Mouse (Mus musculus) myocyte (in vitro differentiated cells): ENCODE measurements around the gene Ak2. TPM values are rescaled to one million over a fixed set of nuclear protein-coding genes. Genes with fewer than 3 reads are reported as not detected.

Experiments used
- H3K27me3 ChIP-seq: one replicate; pipeline ENCODE4 v1.6.1; 2011; ENCODE audit not compliant: control insufficient read depth, insufficient read depth, insufficient read length
- H3K36me3 ChIP-seq: one replicate; pipeline ENCODE4 v1.6.1; 2011; ENCODE audit not compliant: control insufficient read depth, insufficient read depth
- H3K4me2 ChIP-seq: one replicate; pipeline ENCODE4 v1.6.1; 2011; ENCODE audit warnings: low read depth, control low read depth
- H3K4me3 ChIP-seq: one replicate; pipeline ENCODE4 v1.5.1; 2011; ENCODE audit warnings: mild to moderate bottlenecking, control low read depth, moderate library complexity
- H3K79me2 ChIP-seq: one replicate; pipeline ENCODE4 v1.6.1; 2011; ENCODE audit not compliant: control insufficient read depth, insufficient read depth
- H3ac ChIP-seq: one replicate; pipeline ENCODE4 v1.6.1; 2011; ENCODE audit not compliant: control insufficient read depth, insufficient read length
- CEBPB ChIP-seq: IDR thresholded peaks from 2 replicates; pipeline ENCODE4 v1.6.1; 2011; ENCODE audit warnings: mild to moderate bottlenecking, moderate library complexity; ENCODE audit not compliant: poor library complexity, insufficient read depth, severe bottlenecking
- E2F4 ChIP-seq: IDR thresholded peaks from one replicate; pipeline ENCODE4 v1.6.1; 2011; ENCODE audit warnings: mild to moderate bottlenecking, control low read depth, moderate library complexity; ENCODE audit not compliant: insufficient read depth
- MAX ChIP-seq: IDR thresholded peaks from one replicate; pipeline ENCODE4 v1.6.1; 2011; ENCODE audit warnings: low read depth, mild to moderate bottlenecking, control low read depth
- MYOD1 ChIP-seq, 3 experiments: IDR thresholded peaks; one replicate each; pipeline ENCODE4 v1.6.1; 2011; ENCODE audit warnings: control low read depth in 2 of 3, low read depth in 2 of 3, mild to moderate bottlenecking in 2 of 3, moderate library complexity in 1 of 3; ENCODE audit not compliant: insufficient read length in 2 of 3, control insufficient read depth in 1 of 3
- MYOG ChIP-seq, 3 experiments: IDR thresholded peaks; one replicate each; pipeline ENCODE4 v1.6.1; 2011; ENCODE audit warnings: control low read depth in 2 of 3, low read depth in 2 of 3, mild to moderate bottlenecking in 2 of 3; ENCODE audit not compliant: insufficient read length in 2 of 3, control insufficient read depth in 1 of 3, insufficient read depth in 1 of 3
- POLR2A ChIP-seq: IDR thresholded peaks from one replicate; pipeline ENCODE4 v1.6.1; 2011; ENCODE audit warnings: low read depth, mild to moderate bottlenecking, control low read depth, moderate library complexity; ENCODE audit not compliant: insufficient read length
- POLR2AphosphoS2 ChIP-seq: IDR thresholded peaks from one replicate; pipeline ENCODE4 v1.6.1; 2011; ENCODE audit warnings: low read depth, control low read depth; ENCODE audit not compliant: insufficient read length
- REST ChIP-seq: IDR thresholded peaks from one replicate; pipeline ENCODE4 v1.6.1; 2011; ENCODE audit warnings: mild to moderate bottlenecking, control low read depth, moderate library complexity; ENCODE audit not compliant: insufficient read depth, insufficient read length
- SRF ChIP-seq: IDR thresholded peaks from one replicate; pipeline ENCODE4 v1.6.1; 2011; ENCODE audit warnings: low read depth; ENCODE audit not compliant: control insufficient read depth, insufficient read length
- TCF12 ChIP-seq: IDR thresholded peaks from one replicate; pipeline ENCODE4 v1.6.1; 2011; ENCODE audit warnings: mild to moderate bottlenecking, control low read depth; ENCODE audit not compliant: poor library complexity, insufficient read depth, severe bottlenecking
- TCF3 ChIP-seq: IDR thresholded peaks from one replicate; pipeline ENCODE4 v1.6.1; 2011; ENCODE audit warnings: low read depth, control low read depth; ENCODE audit not compliant: insufficient read length
- USF1 ChIP-seq: IDR thresholded peaks from one replicate; pipeline ENCODE4 v1.6.1; 2011; ENCODE audit warnings: low read depth, mild to moderate bottlenecking, control low read depth, moderate library complexity
- polyA plus RNA-seq: library from polyadenylated mRNA; unstranded; fragments of >200 nt; fragmentation: generic; extraction: Trizol; gene quantifications from one replicate; pipeline ENCODE4 v1.2.1, GENCODE M21; 2012; ENCODE audit warnings: missing spikeins

Gene Ak2
- polyA plus RNA-seq, 1 experiment = 83.0 TPM

GRCm38 (mm10) chr4:128966751-128967150, 25.0 kb upstream of the Ak2 start:
- Histone ChIP-seq H3K4me2 (no peak overlapping the region), H3K79me2 (peaks cover 3% of the 10 kb centered on the region), H3K27me3 (no peaks in the 10 kb centered on the region), H3ac (no peak overlapping the region), H3K4me3 (no peak overlapping the region), H3K36me3 (no peaks in the 10 kb centered on the region)
- TF ChIP-seq USF1 (no peak), MAX (no peak)

- H3K4me3 ChIP-seq = no peak overlapping the region
- no peak overlapping the region for H3ac ChIP-seq
- no peaks in the 10 kb centered on the region for H3K36me3 ChIP-seq
- no peaks in the 10 kb centered on the region for H3K79me2 ChIP-seq
- TF ChIP-seq MYOG (IDR thresholded peaks at IDR 0.05; ENCODE audit: control insufficient read depth in 1 of 3, insufficient read depth in 1 of 3, insufficient read length in 2 of 3, low read depth in 2 of 3) (no peak), USF1 (no peak), CEBPB (no peak), MYOD1 (IDR thresholded peaks at IDR 0.05; ENCODE audit: control insufficient read depth in 1 of 3, insufficient read length in 2 of 3, low read depth in 2 of 3) (no peak), TCF3 (no peak), MAX (no peak), REST (no peak), E2F4 (no peak), POLR2A (no peak), SRF (no peak), POLR2AphosphoS2 (no peak), TCF12 (no peak)
- no peaks in the 10 kb centered on the region for H3K27me3 ChIP-seq
- H3K4me2 ChIP-seq = no peak overlapping the region
Measured at GRCm38 (mm10) chr4:128969081-128969480, 22.7 kb upstream of the Ak2 start.

- Histone ChIP-seq H3K79me2 (no peaks in the 10 kb centered on the region), H3K4me2 (peak overlapping the region; percentile 71), H3K27me3 (no peaks in the 10 kb centered on the region), H3K36me3 (no peaks in the 10 kb centered on the region), H3ac (no peak overlapping the region), H3K4me3 (no peak overlapping the region)
- TF ChIP-seq TCF3 (no peak), MYOD1 (IDR thresholded peaks at IDR 0.05; ENCODE audit: control insufficient read depth in 1 of 3, insufficient read length in 2 of 3, low read depth in 2 of 3) (peak in 2 of 3 experiments; percentile 61 to 74), POLR2AphosphoS2 (no peak), MAX (no peak), MYOG (IDR thresholded peaks at IDR 0.05; ENCODE audit: control insufficient read depth in 1 of 3, insufficient read depth in 1 of 3, insufficient read length in 2 of 3, low read depth in 2 of 3) (peak in 2 of 3 experiments; percentile 13 to 81), SRF (no peak), TCF12 (no peak), E2F4 (no peak), CEBPB (no peak), REST (no peak), USF1 (no peak), POLR2A (no peak)
Measured at GRCm38 (mm10) chr4:128969607-128970416, 21.9 kb upstream of the Ak2 start.

GRCm38 (mm10) chr4:128970417-128970807, 21.3 kb upstream of the Ak2 start:
- Histone ChIP-seq H3K79me2 (no peaks in the 10 kb centered on the region), H3K36me3 (no peaks in the 10 kb centered on the region), H3K4me2 (peak overlapping the region; percentile 71), H3K27me3 (no peaks in the 10 kb centered on the region), H3K4me3 (no peak overlapping the region), H3ac (no peak overlapping the region)
- no peak for TF ChIP-seq TCF12
- no peak for TF ChIP-seq E2F4
- no peak for TF ChIP-seq MYOD1 (IDR thresholded peaks at IDR 0.05; ENCODE audit: control insufficient read depth in 1 of 3, insufficient read length in 2 of 3, low read depth in 2 of 3)
- no peak for TF ChIP-seq POLR2A
- no peak for TF ChIP-seq REST
- TF ChIP-seq CEBPB = no peak
- TF ChIP-seq POLR2AphosphoS2 = no peak

- Histone ChIP-seq H3K79me2 (no peaks in the 10 kb centered on the region), H3K36me3 (no peaks in the 10 kb centered on the region)
- no peak for TF ChIP-seq MYOD1 (IDR thresholded peaks at IDR 0.05; ENCODE audit: control insufficient read depth in 1 of 3, insufficient read length in 2 of 3, low read depth in 2 of 3)
- no peak for TF ChIP-seq TCF12
- no peak for TF ChIP-seq MYOG (IDR thresholded peaks at IDR 0.05; ENCODE audit: control insufficient read depth in 1 of 3, insufficient read depth in 1 of 3, insufficient read length in 2 of 3, low read depth in 2 of 3)
- no peak for TF ChIP-seq REST
- no peak for TF ChIP-seq MAX
- no peak for TF ChIP-seq POLR2AphosphoS2
- TF ChIP-seq TCF3 = no peak
- TF ChIP-seq USF1 = no peak
- no peak for TF ChIP-seq SRF
- no peak for TF ChIP-seq CEBPB
Measured at GRCm38 (mm10) chr4:128971065-128971694, 20.6 kb upstream of the Ak2 start.

More at GRCm38 (mm10) chr4:128971065-128971694, 20.6 kb upstream of the Ak2 start:
- Histone ChIP-seq H3ac (no peak overlapping the region), H3K27me3 (no peaks in the 10 kb centered on the region), H3K4me3 (no peak overlapping the region), H3K4me2 (peak overlapping the region; percentile 71)
